Mouse (Mus musculus) ovary, postnatal 14 days (tissue): ENCODE data around the gene Ndufa13.
"Not testable (repeated sequence)": the region's sequence is repeated elsewhere in the genome, so short reads cannot be mapped to it uniquely, and the experiment has no call there.

Source experiments
- DNase-seq: peaks from one replicate; pipeline ENCODE4 v3.0.0; 2022; ENCODE audit warnings: low spot score

Ndufa13 gene

GRCm38 (mm10) chr8:69902163-69903062 is at the start of gene Ndufa13, which contains the start of the genes Tssk6 and Yjefn3:
Gene Ndufa13, minus strand, starts transcription at chr8:69902558.
Gene Tssk6, plus strand, starts transcription at chr8:69902184.
Gene Yjefn3, minus strand, starts transcription at chr8:69902712.
- peak; percentile 39 for DNase-seq

DNA sequence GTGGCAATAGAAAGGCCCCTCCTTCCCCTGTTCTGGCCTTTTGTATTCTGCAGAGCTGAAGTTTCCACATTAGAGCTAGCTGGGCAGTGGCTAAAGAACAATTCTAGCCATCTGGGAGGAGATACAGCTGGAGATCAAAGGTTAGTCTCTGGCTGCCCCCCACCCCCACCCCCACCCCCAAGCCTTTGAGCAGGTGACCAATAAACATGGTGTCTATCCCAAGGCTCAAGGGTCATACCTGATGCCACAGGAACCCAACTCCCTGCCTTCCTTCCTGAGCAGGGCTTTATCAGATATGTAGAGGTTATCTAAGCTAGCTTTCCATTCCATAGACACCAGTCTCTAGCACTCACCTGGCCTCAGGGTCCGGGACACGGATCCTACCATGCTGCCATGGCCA is 47.9 kb upstream of the Ndufa13 start:
- no peak for DNase-seq

DNA sequence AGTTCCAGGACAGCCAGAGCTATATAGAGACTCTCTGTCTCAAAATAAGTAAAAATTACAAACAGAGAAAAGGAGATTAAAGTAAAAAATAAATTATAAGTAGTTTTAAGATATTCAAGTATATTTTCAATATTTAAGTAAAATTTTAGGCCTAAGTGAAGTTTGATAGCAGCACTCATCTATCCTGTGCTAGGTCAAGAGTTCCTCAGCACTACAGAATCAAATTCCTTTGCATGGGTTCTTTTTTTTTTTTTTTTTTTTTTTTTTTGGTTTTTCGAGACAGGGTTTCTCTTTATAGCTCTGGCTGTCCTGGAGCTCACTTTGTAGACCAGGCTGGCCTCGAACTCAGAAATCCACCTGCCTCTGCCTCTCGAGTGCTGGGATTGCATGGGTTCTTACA is 40.1 kb upstream of the Ndufa13 start:
- DNase-seq, result not testable (repeated sequence)

- DNase-seq, result no peak
These were observed 38.0 kb upstream of the Ndufa13 start for GRCm38 (mm10) chr8:69940386-69940785.

DNA sequence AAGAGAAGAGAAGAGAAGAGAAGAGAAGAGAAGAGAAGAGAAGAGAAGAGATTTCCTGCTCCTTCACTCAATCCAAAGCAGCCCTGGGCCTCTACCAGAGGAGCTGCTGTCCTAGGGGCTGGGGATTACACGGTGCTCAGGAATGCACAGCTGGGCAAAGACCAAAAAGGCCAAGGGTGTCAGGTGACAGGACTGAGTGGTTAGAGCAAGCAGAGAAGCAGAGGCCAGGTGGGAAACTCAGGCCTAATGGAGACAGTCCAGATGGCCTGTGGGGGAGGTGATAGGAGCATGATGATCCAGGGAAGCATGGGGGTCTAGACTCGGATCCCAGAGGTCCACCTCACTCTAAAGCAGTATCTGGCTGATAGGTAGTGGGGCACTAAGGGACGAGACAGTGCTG is 37.3 kb upstream of the Ndufa13 start:
- DNase-seq, result no peak

DNA sequence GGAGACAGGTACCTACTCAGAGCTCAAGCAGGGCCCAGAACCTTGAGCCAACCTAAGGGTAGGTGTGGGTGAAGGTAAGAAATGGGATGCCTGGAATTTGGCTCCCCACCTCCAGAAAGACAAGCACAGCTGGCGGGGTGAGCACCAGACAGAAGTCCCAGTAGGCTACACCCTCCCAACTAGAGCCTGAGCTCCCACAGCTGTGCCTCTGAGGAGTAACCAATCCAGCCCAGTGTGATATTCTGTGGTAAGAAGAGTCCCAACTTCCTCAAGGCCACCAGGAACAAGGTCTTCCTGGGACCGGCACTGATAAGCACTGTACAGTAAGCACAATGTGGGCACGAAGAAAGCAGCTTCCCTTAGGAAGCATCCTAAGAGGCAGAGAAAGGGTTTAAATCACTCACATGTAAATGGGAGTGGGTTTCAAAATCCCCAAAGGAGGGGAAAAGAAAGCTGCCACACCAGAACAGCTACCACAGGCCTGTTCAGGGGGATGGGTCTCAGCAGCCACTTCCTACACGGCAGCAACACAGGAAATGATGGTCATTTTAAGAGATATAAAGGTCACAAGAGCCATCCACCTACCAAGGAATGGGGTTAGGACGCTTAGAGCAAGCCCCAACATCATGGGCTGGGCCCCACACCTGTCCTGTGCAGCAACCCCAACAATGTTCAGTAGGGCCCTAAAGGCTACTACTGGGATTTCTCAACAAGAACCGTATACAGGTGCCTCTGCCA is 36.1 kb upstream of the Ndufa13 start:
- no peak for DNase-seq

GRCm38 (mm10) chr8:69937466-69937865 is 35.1 kb upstream of the Ndufa13 start:
- no peak for DNase-seq

GRCm38 (mm10) chr8:69936050-69936794 is 33.9 kb upstream of the Ndufa13 start:
- no peak for DNase-seq

DNA sequence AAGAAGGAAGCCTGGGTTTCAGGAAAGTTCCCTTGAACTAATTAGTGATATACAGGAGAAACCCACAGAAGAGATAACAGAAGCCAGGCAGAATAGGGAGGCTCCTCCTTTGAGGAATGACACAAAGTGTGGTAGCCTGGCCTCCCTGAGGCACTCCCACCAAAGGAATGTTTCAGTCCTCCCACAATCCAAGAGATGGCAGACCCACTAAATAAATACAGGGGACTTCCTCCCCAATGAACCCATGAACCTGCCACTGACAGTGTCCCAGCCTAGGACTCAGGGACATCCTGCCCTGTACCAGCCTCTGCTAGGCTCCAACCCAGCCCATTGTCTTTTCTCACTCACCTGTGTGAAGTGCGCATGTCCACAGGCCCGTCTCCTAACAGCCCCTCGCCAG is 33.1 kb upstream of the Ndufa13 start:
- no peak for DNase-seq

DNA sequence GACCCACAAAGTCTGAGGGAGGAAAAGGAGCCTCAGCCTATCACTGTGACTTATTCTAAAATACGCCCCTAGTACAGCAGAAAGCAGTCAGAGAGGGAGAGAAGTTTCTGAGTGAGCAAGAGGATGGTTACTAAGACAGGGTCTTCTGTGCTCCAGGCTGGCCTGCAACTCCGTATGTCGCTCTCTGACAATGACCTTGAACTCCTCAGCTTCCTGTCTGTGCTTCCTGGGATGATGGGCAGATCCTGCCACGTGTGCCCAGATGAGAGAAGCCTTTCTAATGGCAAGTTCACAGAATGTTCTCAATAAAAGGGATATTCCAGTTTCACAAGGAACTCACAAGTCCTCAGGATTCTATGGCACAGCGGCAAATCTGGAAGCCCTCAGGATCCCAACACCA is 32.2 kb upstream of the Ndufa13 start:
- DNase-seq, result no peak

DNA sequence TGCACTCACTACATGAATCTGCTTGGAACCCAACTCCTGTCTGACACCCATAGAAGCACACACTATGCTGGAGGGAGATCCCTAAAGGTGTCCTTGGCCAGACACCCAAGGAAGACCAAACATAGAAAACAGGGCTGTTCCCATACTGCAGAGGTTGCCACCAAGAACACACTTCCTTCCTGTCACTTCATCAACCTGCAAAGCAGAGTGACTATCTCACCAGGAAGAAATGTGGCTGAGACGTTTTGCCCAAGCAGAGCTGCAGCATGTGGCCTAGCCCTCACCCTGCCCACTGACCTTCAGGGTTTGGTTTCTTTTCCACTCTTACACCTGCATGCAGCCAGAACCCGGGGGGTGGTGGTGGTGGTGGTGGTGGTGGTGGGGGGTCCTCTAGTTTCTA is 31.5 kb upstream of the Ndufa13 start:
- no peak for DNase-seq

- DNase-seq, result no peak
These were observed 24.5 kb upstream of the Ndufa13 start for GRCm38 (mm10) chr8:69926901-69927300.

- DNase-seq, result no peak
These were observed 21.6 kb upstream of the Ndufa13 start for GRCm38 (mm10) chr8:69923986-69924385.

GRCm38 (mm10) chr8:69921141-69921540 is 18.8 kb upstream of the Ndufa13 start:
- DNase-seq, result no peak

- DNase-seq, result no peak
These were observed 17.7 kb upstream of the Ndufa13 start for GRCm38 (mm10) chr8:69919876-69920662.

DNA sequence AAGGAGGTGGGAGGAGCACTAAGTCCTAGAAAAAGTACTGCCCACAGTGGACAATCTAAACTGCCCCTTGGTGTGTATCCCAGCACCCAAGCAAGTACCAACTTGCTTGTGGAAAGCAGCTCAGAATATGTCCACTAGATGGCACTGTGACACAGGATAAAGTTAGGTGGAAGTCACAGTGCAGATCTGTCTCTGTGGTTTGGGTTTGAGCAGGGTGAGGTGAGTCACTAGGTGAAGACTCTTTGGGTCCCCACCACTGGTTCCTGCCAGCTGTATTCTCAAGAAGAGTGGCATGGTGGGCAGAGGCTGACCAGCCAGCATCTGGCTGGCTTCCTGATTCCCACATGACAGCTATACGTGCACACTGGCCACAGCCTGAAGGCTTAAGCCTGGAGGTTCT is 16.7 kb upstream of the Ndufa13 start:
- DNase-seq, result peak; percentile 73

DNA sequence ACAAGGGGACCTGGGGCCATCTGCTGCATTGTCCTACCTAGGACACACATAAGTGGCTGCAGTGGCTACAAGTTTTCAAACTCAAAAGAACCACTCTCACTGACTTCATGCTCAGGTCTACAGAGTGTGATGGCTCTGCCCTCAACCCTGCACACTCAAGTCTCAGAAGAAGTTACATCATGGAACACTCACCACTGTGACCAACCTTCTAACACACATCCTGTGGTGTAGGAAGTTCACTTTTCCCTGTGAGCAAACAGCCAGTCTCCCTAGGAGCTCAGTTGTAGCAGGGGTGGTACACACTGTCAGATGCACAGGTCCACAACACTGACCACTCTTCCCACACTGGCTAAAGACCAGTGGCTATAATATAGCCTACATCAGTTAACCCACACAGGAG is 16.1 kb upstream of the Ndufa13 start:
- DNase-seq, result no peak

GRCm38 (mm10) chr8:69915748-69916147 is 13.4 kb upstream of the Ndufa13 start:
- DNase-seq, result no peak

GRCm38 (mm10) chr8:69914526-69914925 is 12.2 kb upstream of the Ndufa13 start:
- no peak for DNase-seq

DNA sequence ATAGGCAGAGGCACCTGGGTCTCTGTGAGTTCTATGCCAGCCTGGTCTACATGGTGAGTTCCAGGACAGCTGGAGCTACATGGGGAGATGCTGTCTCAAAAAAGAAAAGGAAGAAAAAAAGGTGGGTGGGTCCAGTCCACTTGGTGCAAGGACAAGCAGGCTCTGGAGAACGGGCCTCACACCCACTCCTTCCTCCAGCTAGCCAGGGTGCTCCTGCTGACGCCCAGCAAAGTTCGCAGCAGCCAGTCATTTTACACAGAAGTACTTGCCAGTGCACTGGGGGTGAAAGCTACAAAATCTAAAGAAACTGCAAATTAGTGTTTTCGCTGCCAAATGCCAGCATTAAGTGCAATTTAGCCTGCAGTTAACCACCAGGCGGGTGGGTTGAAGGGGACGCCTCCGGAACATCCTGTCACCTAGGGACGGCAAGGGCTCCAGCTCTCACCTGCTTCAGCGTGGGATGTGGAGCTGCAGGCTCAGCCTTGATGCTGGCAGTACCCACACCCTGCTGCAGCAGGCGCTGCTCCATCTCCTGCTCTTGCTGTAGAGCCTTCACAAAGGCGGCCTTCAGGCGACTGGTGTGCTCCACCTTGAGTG is 10.2 kb upstream of the Ndufa13 start:
- DNase-seq, result no peak

DNA sequence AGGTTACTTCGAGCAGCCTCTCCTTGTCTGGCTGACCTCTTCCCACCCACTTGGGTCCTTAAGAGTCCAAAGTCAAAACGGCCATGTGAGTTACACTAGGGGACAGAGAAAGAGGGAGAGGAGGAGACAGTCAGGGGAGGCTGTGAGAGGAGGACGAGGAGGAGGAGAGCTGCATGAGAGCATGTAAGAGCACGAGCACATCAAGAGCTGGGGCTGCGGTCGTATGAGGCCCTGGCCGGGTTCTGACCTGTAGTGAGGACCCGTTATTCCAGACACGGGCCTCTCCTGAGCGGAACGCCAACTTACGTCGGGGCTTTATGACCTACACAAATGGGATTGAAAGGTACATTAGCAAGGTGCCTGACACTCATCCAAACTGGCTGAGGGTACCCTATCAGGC is 9.6 kb upstream of the Ndufa13 start:
- DNase-seq, result no peak
